Mouse (Mus musculus) C2C12 (cell line): ENCODE data around the gene Rnf126.

Experiments
- CEBPB ChIP-seq: IDR thresholded peaks from one replicate; pipeline ENCODE4 v1.6.1; 2011; ENCODE audit warnings: low read depth, mild to moderate bottlenecking, control low read depth, moderate library complexity
- CTCF ChIP-seq: IDR thresholded peaks from one replicate; pipeline ENCODE4 v1.5.1; 2011; ENCODE audit not compliant: control insufficient read depth, insufficient read depth, insufficient read length
- FOSL1 ChIP-seq: IDR thresholded peaks from one replicate; pipeline ENCODE4 v1.8.0; 2011; ENCODE audit warnings: mild to moderate bottlenecking, low read length; ENCODE audit not compliant: poor library complexity, insufficient read depth, severe bottlenecking
- MAX ChIP-seq: IDR thresholded peaks from one replicate; pipeline ENCODE4 v1.6.1; 2011; ENCODE audit warnings: mild to moderate bottlenecking, control low read depth
- MYOD1 ChIP-seq: IDR thresholded peaks from one replicate; pipeline ENCODE4 v1.6.1; 2011; ENCODE audit warnings: low read depth; ENCODE audit not compliant: control insufficient read depth, insufficient read length
- MYOG ChIP-seq: IDR thresholded peaks from one replicate; pipeline ENCODE4 v1.6.1; 2011; ENCODE audit not compliant: control insufficient read depth, insufficient read length; ENCODE audit errors: extremely low read depth
- USF1 ChIP-seq: IDR thresholded peaks from one replicate; pipeline ENCODE4 v1.6.1; 2011; ENCODE audit warnings: low read depth, mild to moderate bottlenecking, control low read depth, moderate library complexity

DNA sequence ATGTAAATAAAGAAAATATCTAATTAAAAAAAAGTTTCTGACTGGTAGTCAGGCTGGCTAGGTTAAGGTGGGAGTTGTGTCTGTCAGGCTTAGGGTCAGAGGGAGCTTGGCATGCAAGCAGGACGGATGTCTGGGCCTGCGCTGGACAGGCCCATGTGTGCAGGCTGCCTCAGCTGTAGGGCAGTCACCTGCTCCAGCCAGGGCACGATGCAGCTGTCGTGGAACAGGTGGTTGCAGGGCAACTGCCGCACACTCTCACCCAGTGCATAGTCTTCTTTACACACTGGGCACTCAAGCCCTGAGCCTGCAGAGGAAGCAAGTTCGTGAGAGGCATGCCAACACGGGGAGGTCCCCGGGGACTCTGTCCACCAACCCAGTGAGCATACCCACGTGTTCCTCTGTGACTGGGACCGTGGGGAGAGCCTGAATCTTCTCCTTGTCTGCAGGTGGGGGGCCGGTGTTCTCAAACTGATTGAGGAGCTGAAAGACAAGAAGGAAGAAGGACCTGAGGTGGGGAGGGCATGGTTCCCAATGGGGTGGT is 6.1 kb downstream of the Rnf126 start:
- no peak for TF ChIP-seq CEBPB
- no peak for TF ChIP-seq MAX
- TF ChIP-seq CTCF = no peak
- TF ChIP-seq MYOG = no peak
- TF ChIP-seq USF1 = no peak
- TF ChIP-seq MYOD1 = no peak
- TF ChIP-seq FOSL1 = no peak
